Mouse (Mus musculus): Measurements from ENCODE around the gene Smad5.

- TF ChIP-seq POLR2A (IDR thresholded peaks at IDR 0.05; ENCODE audit: borderline replicate concordance, extremely low read depth, low read depth, low read length): no peak
- TF ChIP-seq CTCF (IDR thresholded peaks at IDR 0.05; ENCODE audit: insufficient read depth, low read length): no peak
These were observed 48.6 kb upstream of the Smad5 start for GRCm38 (mm10) chr13:56654176-56654575.

All from lung, adult 2 months (tissue).